Mouse (Mus musculus) MEL (cell line): ENCODE measurements at regions not wholly inside any gene's neighbourhood (a gene's known extent, or its start where the extent isn't known, plus 50 kb on each side); places are given as distances from the start of the nearest gene placed in this dataset.

Experiments
- CTCF ChIP-seq, 3 experiments: IDR thresholded peaks in 2 of 3; conservative IDR thresholded peaks in 1 of 3; 2 replicates each; pipeline ENCODE4 v1.5.1; 2011 to 2012; ENCODE audit warnings: low read length in 3 of 3, low read depth in 2 of 3, mild to moderate bottlenecking in 2 of 3, improper control_type of control experiment in 1 of 3, inconsistent platforms in 1 of 3, mixed read lengths in 1 of 3, moderate library complexity in 1 of 3; ENCODE audit not compliant: control insufficient read depth in 1 of 3, insufficient read depth in 1 of 3, poor library complexity in 1 of 3, severe bottlenecking in 1 of 3
- GABPA ChIP-seq: IDR thresholded peaks from 2 replicates; pipeline ENCODE4 v1.6.1; 2012; ENCODE audit warnings: low read depth, mild to moderate bottlenecking, inconsistent platforms, low read length, improper control_type of control experiment, moderate library complexity
- MAZ ChIP-seq: IDR thresholded peaks from 2 replicates; pipeline ENCODE4 v1.6.1; 2012; ENCODE audit warnings: low read depth, mild to moderate bottlenecking, inconsistent platforms, low read length, improper control_type of control experiment
- POLR2A ChIP-seq, 2 experiments: IDR thresholded peaks; 2 replicates each; pipeline ENCODE4 v1.6.1; 2011 to 2012; ENCODE audit warnings: low read length in 2 of 2, mild to moderate bottlenecking in 2 of 2, control low read depth in 1 of 2, improper control_type of control experiment in 1 of 2, low read depth in 1 of 2, moderate library complexity in 1 of 2; ENCODE audit not compliant: control insufficient read depth in 1 of 2, insufficient read depth in 1 of 2, poor library complexity in 1 of 2
- SIN3A ChIP-seq: IDR thresholded peaks from 2 replicates; pipeline ENCODE4 v1.6.1; 2012; ENCODE audit warnings: low read length, improper control_type of control experiment, inconsistent platforms
- TAL1 ChIP-seq: IDR thresholded peaks from 2 replicates; pipeline ENCODE4 v1.6.1; 2012; ENCODE audit warnings: mild to moderate bottlenecking, inconsistent platforms, low read length, moderate library complexity, mixed read lengths
- ZNF384 ChIP-seq: IDR thresholded peaks from 2 replicates; pipeline ENCODE4 v1.6.1; 2012; ENCODE audit warnings: low read depth, mild to moderate bottlenecking, inconsistent platforms, low read length, improper control_type of control experiment

- TF ChIP-seq MAZ: no peak
- no peak for TF ChIP-seq TAL1
- no peak for TF ChIP-seq CTCF (IDR thresholded peaks at IDR 0.05 in 2 of 3, conservative IDR thresholded peaks at IDR 0.05 in 1 of 3; ENCODE audit: control insufficient read depth in 1 of 3, insufficient read depth in 1 of 3, low read depth in 2 of 3, low read length in 3 of 3, poor library complexity in 1 of 3, severe bottlenecking in 1 of 3)
- TF ChIP-seq POLR2A (IDR thresholded peaks at IDR 0.05; ENCODE audit: control insufficient read depth in 1 of 2, insufficient read depth in 1 of 2, low read depth in 1 of 2, low read length in 2 of 2, poor library complexity in 1 of 2): no peak
- no peak for TF ChIP-seq SIN3A
- no peak for TF ChIP-seq GABPA
- TF ChIP-seq ZNF384: no peak
Observed at GRCm38 (mm10) chrX:103551304-103551703, 79.1 kb upstream of the Zcchc13 start.
